Mouse (Mus musculus) ovary, postnatal 10 days (tissue): ENCODE data around the gene Fam19a3.
"Not testable (repeated sequence)": the region's sequence is repeated elsewhere in the genome, so short reads cannot be mapped to it uniquely, and the experiment has no call there.

Source experiments
- DNase-seq: peaks from one replicate; pipeline ENCODE4 v3.0.0; 2022; ENCODE audit warnings: low spot score

Gene Fam19a3

DNA sequence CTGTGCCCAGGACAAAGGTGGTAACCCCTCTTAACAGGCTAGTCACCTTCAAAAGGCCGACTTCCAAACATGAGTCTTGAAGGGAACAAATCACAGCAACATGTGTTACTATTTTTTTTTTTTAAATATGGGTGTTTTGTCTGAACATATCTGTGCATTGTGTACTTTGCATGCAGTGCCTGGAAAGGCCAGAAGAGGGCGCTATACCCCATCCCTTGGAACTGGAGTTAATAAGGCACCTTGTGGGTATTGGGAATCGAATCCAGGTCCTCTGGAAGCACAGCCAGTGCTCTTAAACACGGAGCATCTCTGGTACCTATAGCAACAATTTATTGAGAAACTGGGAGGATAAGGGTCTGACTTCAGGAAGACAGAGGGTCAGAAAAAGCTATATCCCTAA lies 16.6 kb downstream of the Fam19a3 start:
- DNase-seq = no peak

DNA sequence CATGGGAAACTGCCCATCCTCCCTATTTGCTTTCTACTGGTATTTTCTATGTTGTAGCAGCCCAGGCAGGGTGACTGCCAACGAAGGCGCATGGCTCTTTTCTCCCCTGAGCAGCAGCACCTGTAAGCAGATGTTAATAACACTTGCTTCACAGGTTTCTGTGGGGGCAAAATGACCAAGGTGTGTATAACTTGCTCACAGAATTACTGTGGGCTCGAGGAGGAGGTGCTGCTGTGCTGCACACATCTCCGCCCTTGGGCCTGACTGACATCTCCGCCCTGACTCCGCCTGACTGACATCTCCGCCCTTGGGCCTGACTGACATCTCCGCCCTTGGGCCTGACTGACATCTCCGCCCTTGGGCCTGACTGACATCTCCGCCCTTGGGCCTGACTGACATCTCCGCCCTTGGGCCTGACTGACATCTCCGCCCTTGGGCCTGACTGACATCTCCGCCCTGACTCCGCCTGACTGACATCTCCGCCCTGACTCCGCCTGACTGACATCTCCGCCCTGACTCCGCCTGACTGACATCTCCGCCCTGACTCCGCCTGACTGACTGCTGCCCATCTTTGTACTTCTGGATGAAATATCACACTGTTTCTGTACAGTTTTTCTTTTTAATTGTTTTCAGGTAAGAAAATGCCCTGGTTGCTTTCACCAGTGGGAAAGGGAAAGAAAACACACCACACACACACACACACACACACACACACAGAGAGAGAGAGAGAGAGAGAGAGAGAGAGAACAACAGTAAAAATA lies 19.4 kb downstream of the Fam19a3 start:
- not testable (repeated sequence) for DNase-seq

DNA sequence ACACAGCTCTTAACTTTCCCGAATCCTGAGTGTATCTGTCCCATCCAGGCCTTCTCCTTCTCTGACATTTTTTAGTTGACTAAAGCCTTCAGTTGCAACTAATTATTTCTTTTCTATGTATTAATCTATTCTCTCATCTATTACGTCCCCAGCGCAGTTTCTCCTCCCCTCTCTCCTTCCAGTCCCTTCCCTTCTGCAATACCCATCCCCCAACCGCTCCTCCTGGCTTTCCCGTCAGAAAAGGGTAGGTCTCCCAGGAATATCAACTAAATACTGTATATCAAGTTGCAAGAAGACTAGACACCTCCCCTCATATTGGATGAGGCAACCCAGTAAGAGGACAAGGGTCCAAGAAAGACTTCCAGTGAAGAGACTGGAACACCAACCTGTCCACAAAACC lies 22.8 kb downstream of the Fam19a3 start:
- DNase-seq = no peak

DNA sequence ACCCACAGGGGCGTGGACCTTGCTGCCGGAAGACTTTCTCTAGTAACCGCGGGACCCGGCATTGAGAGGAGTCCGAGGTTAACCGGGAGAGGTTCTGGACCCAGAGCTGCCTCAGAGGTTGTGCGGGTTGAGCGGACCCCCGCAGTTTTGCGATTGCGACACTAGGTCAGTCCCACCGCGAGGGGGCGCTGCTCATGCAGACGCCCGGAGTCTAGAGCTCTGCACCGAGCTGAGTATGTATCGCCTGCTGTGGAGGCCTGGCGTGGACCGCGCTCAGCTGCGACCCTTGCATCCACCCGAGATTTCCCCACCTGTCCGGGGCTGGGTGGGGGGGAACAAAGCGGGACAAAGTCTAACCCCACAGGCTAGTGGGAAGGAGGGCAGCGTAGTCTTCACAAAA lies 23.2 kb downstream of the Fam19a3 start:
- DNase-seq = peak; percentile 42

DNA sequence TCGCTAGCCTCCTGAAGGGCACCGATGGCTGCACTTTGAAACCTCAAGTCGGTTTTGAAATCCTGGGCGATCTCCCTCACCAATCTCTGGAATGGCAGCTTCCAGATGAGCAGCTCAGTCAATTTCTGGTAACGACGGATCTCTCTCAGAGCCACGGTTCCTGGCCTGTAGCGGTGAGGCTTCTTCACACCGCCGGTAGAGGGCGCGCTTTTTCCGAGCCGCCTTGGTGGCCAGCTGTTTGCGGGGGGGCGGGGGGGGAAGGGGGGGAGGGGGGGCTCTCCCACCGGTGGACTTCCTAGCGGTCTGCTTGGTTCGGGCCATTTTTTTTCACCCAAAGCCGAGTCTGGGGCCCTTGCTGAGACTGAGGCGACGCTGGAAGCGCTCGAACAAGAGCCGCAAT lies 28.8 kb downstream of the Fam19a3 start:
- not testable (repeated sequence) for DNase-seq

DNA sequence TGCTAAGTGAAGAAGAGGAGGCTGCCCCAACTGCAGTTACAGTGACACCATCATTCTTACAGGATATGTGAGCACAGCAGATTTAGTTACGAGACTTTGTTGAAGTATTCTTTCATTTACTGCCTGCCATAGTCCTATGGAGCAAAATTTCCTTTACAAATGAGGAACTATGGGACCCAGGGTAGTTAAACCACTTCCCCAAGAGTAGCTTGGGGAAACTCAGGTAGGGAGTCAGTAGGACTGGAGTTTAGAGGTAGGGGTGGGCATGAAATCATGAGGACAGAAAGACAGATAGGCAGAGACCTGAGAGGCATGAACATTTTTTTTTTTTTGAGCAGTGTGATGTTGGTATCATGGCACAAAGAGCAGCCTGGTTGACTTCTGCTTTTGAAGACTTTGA lies 37.8 kb downstream of the Fam19a3 start:
- no peak for DNase-seq

DNA sequence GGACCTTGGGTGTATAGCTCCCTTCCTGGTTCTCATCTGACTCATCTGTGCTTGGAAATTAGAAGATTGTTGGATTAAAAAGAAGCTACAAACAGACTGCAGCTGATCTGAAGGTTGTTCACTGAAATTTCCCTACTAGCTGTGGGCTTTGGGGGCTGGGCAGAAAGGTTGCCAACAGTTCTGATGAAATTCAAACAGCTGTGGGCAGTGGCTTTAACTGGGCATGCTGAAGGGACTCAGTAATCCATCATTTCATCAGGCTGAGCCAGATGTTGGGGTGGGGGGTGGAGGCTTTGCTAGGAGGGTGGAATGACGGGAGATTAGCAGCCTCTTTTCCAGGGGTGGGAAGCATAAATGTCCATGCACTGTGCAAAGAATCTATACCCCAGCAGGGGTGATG lies 38.5 kb downstream of the Fam19a3 start:
- DNase-seq = no peak

DNA sequence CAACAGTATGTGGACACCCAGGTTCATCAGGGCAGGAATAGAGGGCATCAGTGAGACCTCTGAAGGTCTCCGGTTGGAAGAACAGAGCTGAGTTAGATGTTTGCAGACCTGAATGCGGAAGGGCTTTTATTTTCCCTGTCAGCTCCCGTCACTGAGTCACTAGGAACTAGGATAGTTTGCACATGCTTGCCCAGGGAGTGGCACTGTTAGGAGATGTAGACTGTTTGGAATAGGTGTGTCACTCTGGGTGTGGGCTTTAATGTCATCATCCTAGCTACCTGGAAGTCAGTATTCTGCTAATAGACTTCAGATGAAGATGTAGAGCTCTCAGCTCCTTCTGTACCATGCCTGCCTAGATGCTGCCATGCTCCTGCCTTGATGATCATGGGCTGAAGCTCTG lies 39.7 kb downstream of the Fam19a3 start:
- no peak for DNase-seq

DNA sequence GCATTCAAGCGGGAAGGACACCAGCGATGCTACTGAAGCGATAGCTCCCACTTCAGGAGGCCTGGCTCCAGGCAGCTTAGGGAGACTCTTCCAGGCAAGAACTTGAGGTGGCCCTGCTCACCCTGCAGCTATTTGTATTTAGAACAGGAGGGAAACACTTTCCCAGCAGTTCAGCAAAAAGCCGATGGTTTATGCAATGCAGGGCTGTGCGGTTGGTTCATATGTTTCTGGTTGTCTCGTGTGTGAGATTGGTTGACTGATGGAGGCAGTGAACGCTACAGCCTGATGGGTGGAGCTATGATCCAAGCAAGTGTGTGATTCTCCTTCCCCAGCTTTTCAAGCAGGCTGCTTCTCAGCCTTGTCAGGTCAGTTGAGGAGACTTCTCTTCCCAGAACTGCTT lies 47.0 kb downstream of the Fam19a3 start:
- DNase-seq = no peak

DNA sequence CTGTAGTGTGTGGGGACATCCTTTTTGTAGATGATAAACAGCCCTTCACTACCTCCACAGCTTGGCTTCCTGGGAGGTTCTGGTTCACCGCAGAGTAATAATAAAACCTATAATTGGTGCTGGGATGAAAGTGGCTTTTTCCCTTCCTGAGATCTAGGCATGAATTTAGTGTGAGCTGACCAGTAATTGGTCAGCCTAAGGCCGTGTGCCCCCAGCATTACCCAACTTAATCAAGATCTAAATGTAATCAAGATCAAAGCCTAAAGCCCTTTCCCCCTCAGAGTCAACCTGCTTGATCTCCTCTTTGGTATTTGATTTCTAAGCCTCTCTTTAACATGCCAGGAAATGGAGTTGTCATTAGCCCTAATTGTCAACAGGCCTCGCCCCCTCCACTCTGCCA lies 48.7 kb downstream of the Fam19a3 start:
- DNase-seq = no peak

DNA sequence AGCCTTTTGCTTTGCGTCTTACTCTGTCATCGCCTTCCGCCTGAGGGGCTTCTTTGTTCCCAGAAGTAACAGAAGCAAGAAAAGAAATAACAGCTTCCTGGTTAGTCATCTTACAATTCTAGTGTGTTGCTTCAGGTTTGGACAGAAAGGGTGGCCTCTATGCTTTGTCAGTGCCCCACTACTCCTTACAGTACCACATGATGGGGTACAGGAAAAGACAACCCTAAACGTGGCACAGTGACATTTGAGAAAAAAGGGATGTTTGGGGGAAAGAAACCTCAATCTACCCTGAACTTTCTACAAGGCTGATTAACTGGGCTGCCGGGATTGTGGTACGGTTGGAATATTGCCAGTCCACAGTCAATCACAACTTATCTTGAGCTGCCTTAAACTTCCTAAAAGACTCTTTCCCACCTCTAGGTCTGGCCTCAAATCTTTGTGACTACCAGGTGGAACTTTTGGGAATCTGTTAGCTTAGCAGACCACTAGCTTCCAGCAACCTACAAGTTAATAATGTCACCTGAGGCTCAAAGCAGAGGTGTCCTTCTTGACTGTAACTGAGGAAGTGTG lies 52.3 kb downstream of the Fam19a3 start:
- no peak for DNase-seq
